Mouse (Mus musculus) left cerebral cortex, postnatal 36 days (tissue): ENCODE measurements around the gene Kif26b. TPM values are rescaled to one million over a fixed set of nuclear protein-coding genes. Genes with fewer than 3 reads are reported as not detected.

Experiments used
- DNase-seq, 2 experiments: peaks; one replicate each; pipeline ENCODE4 v3.0.0; 2021 to 2022; ENCODE audit warnings: low spot score in 2 of 2, mixed read lengths in 1 of 2
- intact Hi-C: fragments of 180-260 bp; cut with DNase I; formaldehyde crosslinking; loops from one replicate; pipeline ENCODE4 v1.15.1; 2025
- total RNA-seq, 2 experiments: library from RNA; stranded (reverse); gene quantifications; 2 replicates each; pipeline ENCODE4 v1.2.3; 2021

Gene Kif26b
- total RNA-seq, 2 experiments from 2014 or later, result 6.6 to 10.7 TPM

DNA sequence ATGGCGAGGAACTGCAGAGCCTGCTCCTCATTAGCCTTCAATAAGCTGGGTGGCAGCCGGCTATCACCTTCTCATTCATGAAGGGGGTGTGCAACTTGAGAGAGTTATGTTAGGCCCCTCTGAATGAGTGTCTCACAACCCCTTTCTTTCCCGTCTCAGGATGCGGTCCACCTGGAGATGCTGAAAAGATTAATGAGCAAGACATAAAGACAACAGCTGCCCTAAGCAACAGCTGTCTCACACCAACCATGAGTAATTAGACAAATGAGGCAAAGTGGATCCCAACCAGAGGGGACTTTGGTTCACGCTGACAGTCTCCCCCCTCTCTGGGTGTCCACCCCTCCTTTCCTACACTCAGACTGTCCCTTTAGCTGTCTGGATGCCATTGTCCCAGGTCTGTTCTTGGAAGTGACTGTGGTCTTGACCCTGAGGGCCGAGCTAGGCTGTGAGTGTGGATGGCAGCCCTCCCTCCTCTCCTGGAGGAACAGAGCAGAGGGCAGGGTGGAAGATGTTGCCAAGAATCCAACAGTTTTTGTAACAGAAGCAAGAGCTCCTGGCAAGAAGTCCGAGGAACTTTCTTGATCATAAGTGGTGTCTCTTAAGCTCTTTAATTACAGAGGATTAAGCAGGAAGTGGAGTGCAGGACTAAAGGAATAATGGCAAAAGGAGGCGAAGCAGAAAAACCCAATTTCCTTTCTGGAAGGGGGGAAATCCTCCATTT is 331.9 kb downstream of the Kif26b start:
- no peak for DNase-seq
- intact Hi-C loops, result no loop called here

DNA sequence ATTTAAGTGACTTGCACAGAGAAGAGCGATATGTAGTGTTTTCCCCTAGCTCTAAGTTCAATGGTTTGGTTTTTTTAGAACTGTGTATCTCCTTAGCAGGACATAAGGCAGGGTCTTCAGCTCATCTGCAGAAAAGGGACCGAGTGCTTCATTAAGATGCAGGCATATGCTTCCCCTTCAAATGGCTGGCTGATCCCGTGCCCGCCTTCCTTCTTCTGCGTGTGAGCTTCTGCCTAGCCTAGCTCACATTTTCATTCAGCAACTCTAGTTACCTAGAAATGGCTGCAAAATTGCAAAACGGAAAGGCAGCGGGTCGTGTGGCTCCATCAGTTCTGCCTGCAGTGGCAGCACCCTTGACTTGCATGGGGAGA is 332.5 kb downstream of the Kif26b start:
- no peak for DNase-seq
- intact Hi-C loops, result no loop called here

DNA sequence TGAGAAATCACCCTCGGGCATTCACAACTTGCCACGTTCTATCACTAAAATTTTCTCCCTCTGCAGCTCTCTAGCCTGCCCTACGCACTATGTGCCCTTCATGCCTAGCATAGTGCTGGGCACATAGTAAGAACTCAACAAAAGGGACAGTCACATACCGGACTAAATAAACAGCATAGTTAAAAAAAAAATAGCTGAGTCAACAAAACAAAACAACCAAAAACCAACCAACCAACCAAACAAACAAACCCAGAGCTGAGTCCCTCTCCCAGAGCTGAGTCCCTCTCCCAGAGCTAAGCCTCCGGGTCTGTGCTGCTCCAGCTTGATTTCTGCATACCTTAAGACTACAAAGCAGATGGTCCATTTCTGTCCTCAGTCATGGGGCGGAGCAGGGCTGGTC is 334.8 kb downstream of the Kif26b start:
- intact Hi-C loops, result no loop called here
- no peak for DNase-seq

DNA sequence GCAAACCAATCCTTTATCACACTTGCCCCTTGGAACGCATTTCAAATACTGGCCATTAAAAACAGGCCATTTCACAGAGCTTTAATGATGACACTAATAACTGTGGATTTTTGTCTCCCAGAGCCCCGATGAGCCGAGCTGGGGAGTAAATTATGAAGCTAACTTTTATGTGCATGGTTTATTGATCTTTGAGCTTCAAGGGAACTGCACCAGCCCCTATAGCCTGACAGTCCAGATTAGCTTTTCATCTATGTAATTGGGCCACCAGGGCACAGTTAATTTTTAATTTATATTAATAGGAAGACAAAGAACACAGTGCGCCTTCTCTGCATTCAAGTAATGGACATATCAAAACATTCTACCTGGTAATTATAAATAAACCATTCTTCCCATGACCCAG is 335.4 kb downstream of the Kif26b start:
- DNase-seq, result no peak
- intact Hi-C loops, result no loop called here

DNA sequence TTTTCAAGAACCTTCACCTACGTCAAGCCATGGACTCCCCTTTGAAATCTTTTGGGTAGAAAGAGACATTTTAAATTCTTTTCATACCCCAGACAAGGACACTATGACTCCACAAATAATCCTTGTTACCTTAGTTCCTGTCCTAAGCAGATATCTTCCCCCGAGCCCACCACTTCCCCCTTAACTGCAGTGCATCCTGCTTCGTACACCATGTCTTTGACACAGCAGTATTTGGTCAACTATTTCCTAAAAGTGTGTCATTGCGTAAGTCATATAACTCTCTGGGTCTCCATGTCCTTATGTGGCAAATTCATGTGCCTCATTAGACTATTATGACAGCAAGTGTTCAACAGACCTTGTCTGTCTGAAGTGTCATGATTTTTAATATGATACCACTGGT is 337.8 kb downstream of the Kif26b start:
- intact Hi-C loops, result no loop called here
- DNase-seq, result no peak

DNA sequence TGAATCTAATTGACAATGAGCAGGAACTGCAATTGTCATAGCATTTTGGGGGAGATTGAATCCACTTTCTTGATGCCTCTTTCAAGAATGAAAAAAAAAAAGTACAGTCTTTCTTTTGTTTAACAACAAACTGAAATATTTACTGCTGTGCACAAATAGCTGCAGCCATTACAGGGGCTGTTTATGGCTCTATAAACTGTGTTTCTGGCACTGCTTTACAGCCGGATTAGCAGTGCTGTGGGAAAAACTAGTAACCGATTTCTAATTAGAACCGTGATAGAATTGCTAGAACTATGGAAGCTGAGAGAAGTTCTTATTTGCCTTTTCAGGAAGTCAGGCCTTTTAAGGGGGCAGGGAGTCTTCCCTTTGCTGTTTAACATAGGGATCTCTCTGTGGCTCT is 342.1 kb downstream of the Kif26b start:
- no peak for DNase-seq

DNA sequence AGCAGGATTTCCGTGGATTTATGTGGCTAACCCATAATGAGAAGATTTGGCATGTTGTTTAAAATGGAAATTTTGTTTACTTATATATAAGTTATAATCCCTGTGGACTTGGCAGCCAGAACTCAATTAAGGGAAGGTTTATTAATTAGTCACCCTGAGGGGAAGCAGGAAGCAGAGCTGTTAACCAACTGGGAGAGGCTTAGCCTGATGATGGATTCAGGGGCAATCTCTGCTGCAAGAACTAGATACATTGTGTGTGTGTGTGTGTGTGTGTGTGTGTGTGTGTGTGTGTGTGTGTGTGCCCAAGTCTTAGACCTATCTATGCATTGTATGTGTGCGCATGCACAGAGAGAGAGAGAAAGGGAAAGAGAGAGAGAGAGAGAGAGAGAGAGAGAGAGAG is 348.0 kb downstream of the Kif26b start:
- intact Hi-C loops, result no loop called here
- no peak for DNase-seq

More for the DNA sequence above, 342.1 kb downstream of the Kif26b start:
- intact Hi-C loops, result no loop called here

DNA sequence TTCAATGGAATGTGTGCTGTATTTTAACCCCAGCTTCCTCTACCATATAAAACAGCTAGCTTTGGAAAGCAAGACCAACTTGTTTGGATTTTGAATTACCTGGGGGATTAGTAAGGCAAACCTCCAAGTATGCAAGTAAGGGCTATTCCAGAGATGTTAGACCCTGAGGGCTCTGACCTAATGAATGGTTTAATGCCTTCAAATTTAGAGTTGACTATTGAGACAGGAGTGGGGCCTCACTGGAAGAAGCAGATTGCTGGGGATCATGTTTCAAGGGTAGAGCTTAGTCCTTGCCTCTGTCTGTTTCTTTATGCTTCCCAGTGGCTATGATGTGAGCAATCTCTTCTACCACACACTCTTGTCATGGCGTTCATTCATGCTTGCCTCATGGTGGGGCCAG is 349.8 kb downstream of the Kif26b start:
- intact Hi-C loops, result no loop called here

DNA sequence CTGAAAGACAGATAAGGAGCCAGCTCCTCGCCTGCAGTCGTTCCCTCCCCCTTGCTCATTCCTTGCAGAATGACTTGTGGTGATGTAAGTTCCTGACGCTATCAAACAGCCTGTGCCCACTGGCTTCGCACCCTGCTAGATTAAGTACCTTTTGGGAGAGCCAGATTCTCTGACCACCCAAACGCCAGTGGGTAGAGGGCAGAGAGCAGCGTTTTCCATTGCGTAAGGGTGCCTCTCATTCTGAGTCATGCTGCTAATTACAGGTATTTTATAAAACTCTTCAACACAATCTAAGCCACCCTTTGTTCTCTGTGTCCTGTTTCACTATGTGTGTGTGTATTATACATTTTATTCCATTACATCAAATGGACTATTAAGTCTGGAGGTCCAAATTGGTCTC is 352.0 kb downstream of the Kif26b start:
- intact Hi-C loops, result no loop called here
- no peak for DNase-seq

More for the DNA sequence above, 349.8 kb downstream of the Kif26b start:
- DNase-seq, result no peak

DNA sequence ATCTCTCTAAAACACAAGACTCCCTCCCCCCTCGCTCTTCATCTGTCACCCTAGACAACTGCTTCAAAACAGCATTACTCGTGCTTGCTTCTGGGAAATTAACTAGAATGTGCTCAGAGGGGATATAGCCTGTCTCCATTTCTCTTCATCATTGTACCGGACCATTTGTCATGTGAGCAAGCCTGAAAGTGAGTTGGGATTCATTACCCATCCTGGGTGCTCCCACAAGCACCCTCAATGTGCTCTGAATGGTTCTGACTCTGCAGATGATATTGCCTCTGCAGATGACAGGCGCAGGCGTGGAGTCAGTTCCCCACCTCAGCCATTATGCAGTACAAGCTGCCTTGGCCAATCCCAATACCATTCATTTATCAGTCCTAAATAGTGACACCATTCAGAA is 357.7 kb downstream of the Kif26b start:
- no peak for DNase-seq
- intact Hi-C loops, result no loop called here

DNA sequence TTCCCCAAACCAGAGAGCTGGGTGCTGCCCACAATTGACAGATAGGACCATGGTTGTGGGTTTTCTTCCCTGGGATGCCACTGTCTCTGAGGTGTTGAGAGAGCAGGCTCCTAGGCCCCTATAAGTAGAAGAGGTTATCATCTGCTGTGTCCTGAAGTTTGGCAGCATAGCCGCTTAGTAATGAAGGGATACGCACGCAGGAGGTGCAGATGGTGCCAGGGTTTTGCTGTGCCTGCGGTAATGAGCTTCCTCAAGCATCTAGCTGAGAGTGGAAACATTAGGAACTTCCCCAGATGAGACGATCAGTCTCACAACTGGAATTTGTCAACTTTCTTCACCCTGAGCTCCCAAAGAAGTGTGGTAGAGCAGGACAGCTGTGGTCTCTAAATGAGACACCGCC is 363.5 kb downstream of the Kif26b start:
- intact Hi-C loops, result no loop called here
- DNase-seq, result no peak

DNA sequence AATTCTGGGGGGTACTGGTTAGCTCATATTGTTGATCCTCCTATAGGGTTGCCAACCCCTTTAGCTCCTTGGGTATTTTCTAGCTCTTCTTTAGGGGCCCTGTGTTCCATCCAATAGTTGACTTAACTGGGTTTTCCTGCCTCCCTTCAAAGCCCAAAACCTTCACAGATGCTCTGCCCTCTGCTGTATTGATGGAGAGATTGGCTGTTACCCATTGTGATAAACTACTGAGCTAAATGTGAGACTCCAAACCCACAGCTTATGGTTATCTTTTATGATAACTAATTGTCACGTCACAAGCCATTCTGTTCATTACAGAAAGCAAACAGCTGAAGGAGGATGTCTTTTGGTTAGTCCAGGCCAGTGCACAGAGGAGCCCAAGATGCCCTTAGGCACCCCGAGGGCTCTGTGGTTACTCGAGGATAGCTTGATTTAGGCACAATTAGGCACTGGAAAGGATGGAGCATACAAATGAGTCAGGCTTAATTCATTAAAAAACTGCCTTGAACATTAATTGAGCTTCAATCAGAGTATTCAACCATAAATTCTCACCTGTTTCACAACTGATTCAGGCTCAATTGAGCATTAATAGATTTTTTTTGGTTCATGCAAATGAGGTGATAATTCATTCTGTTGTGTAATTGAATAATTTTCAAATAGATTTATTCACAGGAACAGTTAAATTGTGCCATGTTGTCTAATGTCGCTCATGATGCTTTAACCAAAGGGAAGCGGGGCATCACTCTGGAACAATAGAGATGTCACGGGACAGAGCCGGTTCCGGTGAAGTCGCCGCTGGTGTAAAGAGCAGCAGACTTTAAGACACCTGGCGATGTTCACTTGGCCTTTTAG is 364.5 kb downstream of the Kif26b start:
- no peak for DNase-seq
- intact Hi-C loops, result no loop called here

DNA sequence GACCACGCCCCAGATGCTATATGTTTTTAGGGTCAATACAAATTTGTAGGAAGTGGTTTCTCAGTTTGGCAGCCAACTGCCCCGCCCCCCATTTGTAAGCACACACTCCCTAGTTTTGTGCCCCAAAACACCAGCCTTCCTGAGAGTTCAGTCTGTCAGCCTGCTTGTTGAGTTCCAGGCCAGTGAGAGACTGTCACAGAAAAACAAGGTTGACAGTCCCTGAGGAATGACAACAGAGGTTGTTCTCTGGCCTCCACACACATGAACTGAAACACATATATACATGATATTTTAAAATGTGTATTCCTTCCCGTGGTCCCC is 365.1 kb downstream of the Kif26b start:
- DNase-seq, result no peak
- intact Hi-C loops, result no loop called here

DNA sequence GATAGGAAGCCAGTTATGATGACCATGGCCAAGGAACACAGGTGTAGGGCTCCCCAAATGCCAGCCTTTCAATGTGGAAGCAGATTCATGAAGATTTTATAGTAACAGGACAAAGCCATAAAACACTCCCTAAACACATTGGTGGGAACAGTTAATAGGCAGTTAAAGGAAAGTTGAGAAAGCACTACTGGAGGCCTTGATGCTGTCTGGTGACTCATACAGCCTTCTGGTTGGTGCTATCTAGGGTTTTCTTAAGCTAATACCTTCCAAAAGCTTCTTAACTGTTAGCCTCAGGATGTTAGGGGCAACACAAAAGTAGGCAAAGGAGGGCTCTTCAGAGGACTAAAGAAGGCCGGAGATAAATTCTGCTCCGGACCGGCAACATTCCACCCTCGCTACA is 366.7 kb downstream of the Kif26b start:
- intact Hi-C loops, result no loop called here

DNA sequence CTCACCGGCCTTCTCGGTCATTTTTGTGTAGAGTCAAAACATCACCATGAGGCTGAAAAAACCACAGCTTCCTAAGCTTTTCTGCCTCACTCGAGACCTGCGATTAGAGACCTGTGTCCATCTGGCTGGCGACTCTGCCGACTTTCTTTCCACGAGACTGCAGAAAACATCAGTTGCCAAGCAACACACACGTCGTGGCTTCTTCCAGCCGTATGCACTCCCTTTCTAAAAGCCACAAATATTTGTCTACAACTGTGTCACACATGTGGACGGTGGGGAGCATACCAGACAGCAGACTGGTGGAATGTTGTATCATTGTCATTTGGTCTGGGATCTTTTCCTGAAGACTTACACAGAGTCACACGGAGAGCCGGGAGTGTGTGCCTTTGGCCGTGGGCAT is 382.0 kb downstream of the Kif26b start:
- intact Hi-C loops, result no loop called here
- DNase-seq, result no peak

More for the DNA sequence above, 366.7 kb downstream of the Kif26b start:
- DNase-seq, result no peak

DNA sequence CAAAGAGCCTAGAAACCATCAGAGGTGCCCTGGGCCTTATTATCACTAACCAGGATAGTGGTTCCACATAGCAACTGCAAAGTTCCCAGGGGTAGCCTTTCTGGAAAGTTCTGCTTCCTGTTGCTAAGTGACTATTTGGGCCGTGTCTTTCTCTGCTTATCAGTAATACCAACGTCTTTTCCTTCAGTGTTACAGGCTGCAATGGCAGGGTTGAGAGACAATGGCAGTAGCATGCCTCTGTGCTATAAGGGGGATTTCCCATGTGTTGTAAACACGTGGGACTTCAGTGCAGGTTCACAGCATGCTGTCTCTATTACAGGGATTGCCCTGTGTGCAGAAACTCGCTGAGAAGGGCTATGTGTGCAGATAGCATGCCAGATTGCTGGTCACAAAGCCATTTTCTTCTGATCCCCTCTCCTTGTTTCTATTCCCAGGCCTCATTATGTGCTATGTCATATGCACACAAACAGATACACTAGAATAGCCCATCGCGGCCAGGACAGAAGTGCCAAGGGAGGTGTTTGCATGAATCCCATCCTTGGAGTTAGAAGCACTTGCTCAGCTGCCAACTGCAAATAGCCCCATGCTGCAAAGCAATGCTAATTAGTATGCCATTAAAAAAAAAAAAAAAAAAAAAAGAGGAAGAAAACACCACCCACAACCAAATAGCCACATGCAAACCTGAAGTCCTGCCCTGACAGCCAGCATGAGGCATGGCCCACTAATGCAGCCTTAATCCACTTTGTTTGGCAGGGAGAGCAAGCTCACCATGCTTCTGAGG is 384.2 kb downstream of the Kif26b start:
- intact Hi-C loops, result no loop called here
- DNase-seq, result no peak

DNA sequence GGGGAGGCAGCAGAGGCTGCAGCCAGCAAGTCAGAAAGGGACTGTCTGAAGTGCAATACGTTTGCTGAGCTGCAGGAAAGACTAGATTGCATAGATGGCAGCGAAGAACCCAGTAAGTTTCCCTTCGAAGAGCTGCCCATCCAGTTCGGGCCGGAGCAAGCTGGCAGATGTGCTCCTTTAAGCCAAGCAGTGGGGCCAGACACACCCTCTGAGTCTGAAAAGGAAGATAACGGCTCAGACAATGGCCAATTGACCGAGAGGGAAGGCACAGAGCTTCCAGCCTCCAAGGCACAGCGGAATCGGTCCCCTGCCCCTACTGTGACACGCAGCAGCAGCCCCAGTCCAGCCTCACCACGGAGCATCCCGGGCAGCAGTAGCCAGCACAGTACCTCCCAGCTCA is 386.1 kb downstream of the Kif26b start:
- DNase-seq, result no peak
- intact Hi-C loops, result no loop called here

DNA sequence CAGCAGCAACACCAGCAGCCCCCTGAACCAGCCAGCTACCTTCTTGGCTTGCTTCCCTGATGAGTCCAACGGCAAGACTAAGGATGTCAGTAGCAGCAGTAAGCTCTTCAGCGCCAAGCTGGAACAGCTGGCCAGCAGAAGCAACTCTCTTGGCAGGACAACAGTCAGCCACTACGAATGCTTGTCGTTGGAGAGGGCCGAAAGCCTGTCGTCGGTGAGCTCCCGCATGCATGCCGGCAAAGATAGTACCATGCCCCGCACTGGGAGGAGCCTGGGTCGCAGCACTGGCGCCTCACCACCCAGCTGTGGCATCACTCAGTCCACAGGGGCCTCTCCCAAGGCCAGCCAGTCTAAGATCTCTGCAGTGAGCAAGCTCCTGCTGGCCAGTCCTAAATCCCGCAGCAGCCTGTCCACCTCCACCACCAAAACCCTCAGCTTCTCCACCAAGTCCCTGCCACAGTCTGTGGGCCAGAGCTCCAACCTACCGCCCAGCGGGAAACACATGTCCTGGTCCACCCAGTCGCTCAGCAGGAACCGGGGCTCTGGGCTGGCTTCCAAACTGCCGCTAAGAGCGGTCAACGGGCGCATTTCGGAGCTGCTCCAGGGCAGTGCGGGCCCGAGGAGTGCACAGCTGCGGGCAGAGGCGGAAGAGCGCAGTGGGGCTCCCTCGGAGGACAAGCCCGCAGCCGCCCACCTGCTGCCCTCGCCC is 388.4 kb downstream of the Kif26b start:
- no peak for DNase-seq
- intact Hi-C loops, result no loop called here

DNA sequence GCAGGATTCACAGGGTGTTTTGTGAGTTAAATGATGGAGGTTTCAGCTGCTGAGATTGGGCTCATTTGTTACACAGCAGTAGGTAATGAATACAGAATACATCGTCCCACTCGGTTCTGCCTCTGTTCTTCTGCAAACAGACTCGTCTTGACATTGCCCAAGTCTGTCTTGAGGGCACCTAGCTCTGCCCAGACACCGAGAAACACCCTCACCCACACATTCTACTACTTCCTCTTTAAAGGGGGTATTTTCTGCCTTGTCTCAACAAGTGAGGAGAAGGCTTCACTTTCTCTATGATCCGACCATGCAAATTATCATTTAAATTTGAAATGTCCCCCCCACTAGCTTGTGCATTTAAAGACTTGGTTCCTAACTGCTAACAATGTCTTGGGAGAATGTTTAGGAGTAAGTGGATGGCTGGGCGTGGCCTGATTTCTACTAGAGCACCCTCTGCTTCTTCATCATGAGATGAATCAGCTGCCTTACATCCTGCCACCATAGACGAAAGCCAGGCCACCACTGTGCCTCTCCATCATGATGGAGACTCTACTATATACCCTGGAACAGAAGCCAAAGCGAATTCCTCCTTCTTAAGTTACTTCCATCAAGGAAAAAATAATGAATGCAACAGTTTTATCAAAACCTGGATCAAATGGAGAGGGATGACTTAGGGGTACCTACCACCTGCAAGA is 395.7 kb downstream of the Kif26b start:
- intact Hi-C loops, result no loop called here
- no peak for DNase-seq

DNA sequence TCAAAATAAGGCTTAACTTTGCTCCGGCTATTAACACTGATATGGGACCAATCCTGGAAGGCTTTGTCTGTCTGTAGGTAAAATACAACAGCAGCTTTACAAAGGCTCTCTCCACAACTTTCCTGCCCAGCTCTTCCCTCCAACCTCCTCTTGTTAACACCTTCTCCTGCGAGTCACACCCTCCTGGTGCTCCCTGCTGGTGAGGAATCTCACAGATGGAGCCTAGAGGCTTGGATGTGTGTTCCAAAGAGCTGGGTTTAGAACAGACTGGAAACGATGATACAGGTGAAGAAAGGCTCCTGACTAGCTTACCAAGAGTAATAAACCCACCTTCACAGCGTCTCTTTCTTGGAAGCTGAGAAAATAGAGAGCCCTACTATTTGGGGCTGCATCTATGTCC is 400.6 kb downstream of the Kif26b start:
- DNase-seq, result no peak
- intact Hi-C loops, result no loop called here
